Mouse (Mus musculus): ENCODE measurements around the gene Cldn6. TPM values are rescaled to one million over a fixed set of nuclear protein-coding genes. Genes with fewer than 3 reads are reported as not detected.

The Cldn6 gene
- polyA plus RNA-seq, 1 experiment from 2014 or later, result not detected

DNA sequence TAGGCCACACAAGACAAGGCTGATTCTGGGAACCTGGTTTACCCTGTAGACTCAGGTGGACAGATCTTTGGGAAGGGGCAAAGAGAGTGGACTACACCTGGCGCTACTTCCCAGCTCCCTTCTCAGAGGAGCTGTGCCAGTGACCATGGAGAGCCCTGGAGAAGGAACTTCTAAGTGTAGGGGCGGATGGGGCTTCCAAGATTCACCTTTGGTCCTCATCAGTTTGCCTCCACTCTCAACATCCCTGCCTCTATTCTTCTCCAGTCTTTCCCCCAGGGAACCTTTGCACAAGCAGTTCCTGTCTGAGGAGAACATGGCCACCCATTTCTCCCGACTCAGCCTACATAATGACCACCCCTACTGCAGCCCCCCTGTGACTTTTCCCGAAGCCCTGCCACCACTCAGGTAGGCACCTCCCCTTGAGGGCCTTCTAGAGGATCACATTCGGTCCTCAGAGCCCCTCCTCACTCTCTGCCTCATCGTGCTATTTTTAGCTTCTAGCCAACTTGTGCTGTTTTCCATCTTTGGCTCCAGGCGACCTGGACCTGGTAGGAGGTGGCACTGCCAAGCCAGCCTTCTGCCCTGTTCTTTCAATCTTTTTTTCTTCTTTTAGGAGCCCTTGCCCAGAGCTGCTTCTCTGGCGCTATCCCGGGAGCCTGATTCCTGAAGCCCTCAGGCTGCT is 4.6 kb upstream of the Cldn6 start:
- ChIA-PET CTCF (interaction anchor here (1.2 to 2.9 kb wide), 4 partner anchors 16 to 32 kb away, joined by 3 to 13 read pairs (median 3); no protein-coding TSS in a partner anchor), POLR2A (interaction anchor here (1.0 to 4.0 kb wide), 4 partner anchors 9 to 62 kb away, joined by 3 to 28 read pairs (median 4); no protein-coding TSS in a partner anchor)
- no peak for TF ChIP-seq CTCF (IDR thresholded peaks at IDR 0.05)
- DNase-seq (ENCODE audit: low read depth, low spot score), result no peak
- H3K27me3 ChIP-seq, result no peaks in the 10 kb centered on the region
- in situ Hi-C loops (cut with MboI; ENCODE audit: low pct_unique_long_range_greater_than_20kb), result no loop called here
- peak; percentile 0 for ATAC-seq

DNA sequence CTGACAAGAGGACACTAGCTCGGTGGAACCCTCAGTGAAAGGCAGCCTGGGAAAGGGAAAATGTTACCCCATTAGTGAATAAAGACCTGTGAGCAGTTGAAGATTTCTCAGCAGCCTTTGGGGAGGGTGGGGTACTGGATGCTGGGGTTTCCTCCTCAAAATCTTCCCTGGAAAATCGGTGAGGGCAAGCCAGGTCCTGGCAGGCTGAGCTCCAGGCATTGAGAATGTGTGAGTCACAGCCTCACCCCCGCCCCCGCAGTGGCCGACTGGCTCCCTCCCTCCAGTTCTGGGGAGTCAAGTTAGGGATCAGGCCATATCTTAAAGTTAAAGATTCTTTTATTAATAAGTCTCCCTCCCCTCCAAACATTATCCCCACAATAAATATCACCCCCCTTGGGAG is 3.9 kb upstream of the Cldn6 start:
- no peak for DNase-seq (ENCODE audit: low read depth, low spot score)
- peak; percentile 37 for ATAC-seq
- POLR2A ChIA-PET, result interaction anchor here (1.0 to 4.0 kb wide), 4 partner anchors 10 to 62 kb away, joined by 3 to 28 read pairs (median 4); no protein-coding TSS in a partner anchor
- H3K27me3 ChIP-seq, result no peaks in the 10 kb centered on the region
- CTCF ChIA-PET, result interaction anchor here (1.3 to 2.9 kb wide), 3 partner anchors 17 to 31 kb away, joined by 3 to 13 read pairs (median 3); no protein-coding TSS in a partner anchor
- in situ Hi-C loops (cut with MboI; ENCODE audit: low pct_unique_long_range_greater_than_20kb), result no loop called here
- TF ChIP-seq CTCF (IDR thresholded peaks at IDR 0.05), result no peak

DNA sequence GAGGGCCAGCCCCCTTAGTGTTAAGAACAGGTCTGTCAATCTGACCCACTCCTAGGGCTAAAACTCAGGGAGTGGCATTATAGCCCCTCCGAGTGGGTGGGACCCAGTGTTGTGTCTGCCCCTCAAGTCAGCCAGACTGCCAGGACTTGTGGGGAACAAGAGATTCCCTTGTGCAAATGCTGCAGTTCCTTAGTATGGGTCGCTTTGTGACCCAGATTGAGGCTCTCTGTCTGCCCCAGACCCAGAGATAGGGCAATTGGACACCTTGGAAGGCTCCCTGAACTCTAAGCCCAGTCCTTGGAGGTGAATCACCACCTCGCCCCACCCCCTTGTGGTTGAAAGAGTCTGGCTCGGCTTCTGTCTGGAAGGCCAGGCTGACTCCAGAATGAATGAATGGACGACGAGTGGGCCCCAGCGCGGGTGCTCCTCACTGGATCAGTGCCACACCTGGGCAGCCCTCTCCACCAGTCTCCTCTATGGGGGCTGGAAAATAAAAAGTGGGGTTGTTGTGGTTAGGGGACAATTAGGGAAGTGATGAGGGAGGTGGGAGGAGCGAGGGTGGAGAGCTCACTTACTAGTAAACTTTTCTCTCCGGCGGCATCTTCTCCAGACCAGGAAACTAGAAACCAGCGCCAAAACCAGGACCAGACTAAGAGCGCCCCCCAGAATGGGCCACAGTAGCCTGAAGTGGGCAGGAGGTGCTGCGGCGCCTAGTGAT is 3.3 kb upstream of the Cldn6 start:
- no peaks in the 10 kb centered on the region for H3K27me3 ChIP-seq
- CTCF ChIA-PET, result interaction anchor here (2.9 kb wide), 1 partner anchor 24 kb away, joined by 13 read pairs; no protein-coding TSS in a partner anchor
- POLR2A ChIA-PET, result interaction anchor here (0.6 to 4.0 kb wide), 4 partner anchors 8 to 1434 kb away, joined by 3 to 28 read pairs (median 3); no protein-coding TSS in a partner anchor
- peak; percentile 61 for ATAC-seq
- in situ Hi-C loops (cut with MboI; ENCODE audit: low pct_unique_long_range_greater_than_20kb), result no loop called here
- no peak for TF ChIP-seq CTCF (IDR thresholded peaks at IDR 0.05)
- peak; percentile 71 for DNase-seq (ENCODE audit: low read depth, low spot score)

DNA sequence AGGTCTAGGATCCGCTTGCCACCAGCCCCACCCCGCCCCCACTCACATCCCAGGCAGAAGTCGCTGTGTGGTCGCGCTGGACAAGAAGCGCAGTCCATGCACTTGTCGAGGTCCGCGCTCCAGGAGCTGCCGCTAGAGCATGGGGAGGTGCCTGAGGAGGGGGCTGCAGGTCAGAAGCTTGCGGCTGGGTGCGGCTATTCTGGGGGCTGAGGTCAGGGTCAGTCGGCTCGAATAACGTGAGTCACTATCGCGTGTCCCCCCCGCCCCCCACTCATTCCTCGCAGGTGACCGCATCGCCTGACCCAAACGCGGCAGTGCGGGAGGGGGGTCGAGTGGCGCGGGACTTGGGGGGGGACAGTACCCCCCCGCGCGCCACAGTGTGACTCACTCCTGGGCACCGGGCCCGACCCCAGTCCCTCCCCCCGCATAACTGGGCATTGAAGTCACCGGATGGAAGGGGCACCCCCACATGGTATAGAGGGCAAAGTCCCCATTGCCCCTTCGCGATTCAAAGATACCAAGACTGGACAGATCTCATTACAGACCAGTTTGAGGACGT is 2.5 kb upstream of the Cldn6 start:
- DNase-seq (ENCODE audit: low read depth, low spot score), result no peak
- in situ Hi-C loops (cut with MboI; ENCODE audit: low pct_unique_long_range_greater_than_20kb), result no loop called here
- ATAC-seq, result no peak
- no peak for TF ChIP-seq CTCF (IDR thresholded peaks at IDR 0.05)
- POLR2A ChIA-PET, result interaction anchor here (1.0 to 4.0 kb wide), 3 partner anchors 9 to 25 kb away, joined by 3 to 28 read pairs (median 3); no protein-coding TSS in a partner anchor
- no peaks in the 10 kb centered on the region for H3K27me3 ChIP-seq
- CTCF ChIA-PET, result interaction anchor here (2.9 kb wide), 1 partner anchor 23 kb away, joined by 13 read pairs; no protein-coding TSS in a partner anchor

DNA sequence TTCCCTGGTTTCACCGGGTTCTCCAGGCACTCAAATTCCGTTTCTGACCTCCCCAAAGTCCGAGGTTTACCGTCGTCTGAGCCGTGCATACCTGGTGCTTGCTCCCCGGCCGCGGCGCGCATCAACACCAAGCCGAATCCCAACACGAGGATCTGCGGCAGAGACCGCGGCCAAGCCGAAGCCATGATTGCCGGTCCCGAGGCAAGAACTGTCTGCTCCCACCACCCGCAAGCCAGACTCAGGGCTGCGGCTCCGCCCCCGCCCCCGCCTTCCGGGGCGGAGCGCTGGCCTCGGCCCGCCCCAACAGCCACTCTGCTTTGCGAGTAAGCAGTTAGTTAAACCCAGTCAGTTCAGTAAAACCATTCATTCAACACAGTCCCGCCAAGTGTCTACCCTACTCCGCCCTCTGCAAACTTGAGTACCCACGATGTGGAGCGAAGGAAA is 1.8 kb upstream of the Cldn6 start, which contains the start of gene Tnfrsf12a:
Gene Tnfrsf12a (minus strand): TSS at position 233 of the 444 bp plus-strand sequence.
- ATAC-seq, result peak; percentile 29
- ChIA-PET POLR2A (interaction anchor here (4.0 kb wide), 1 partner anchor 23 kb away, joined by 28 read pairs; no protein-coding TSS in a partner anchor), CTCF (interaction anchor here (1.5 kb wide), 1 partner anchor 23 kb away, joined by 3 read pairs; no protein-coding TSS in a partner anchor)
- no peak for DNase-seq (ENCODE audit: low read depth, low spot score)
- no peak for TF ChIP-seq CTCF (IDR thresholded peaks at IDR 0.05)
- in situ Hi-C loops (cut with MboI; ENCODE audit: low pct_unique_long_range_greater_than_20kb), result no loop called here
- no peaks in the 10 kb centered on the region for H3K27me3 ChIP-seq

DNA sequence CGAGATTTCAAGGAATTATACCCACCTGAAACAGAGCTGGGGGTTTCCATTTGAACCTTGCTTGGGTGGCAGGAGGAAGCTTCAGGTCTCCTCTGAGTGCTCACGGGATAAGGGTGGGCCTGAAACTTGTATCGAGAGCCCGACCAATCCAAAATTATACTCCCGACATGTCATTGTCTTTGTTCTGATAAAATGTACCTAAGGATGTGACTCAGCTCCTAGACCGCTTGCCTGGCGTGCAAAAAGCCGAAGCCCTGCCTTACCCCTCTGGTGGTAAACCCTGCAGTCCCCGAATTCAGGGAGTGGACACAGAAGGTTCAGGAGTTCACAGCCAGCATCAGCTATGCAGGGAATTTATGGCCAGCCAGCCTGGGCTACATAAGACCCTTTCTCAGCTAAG is 1.3 kb downstream of the Cldn6 start:
- in situ Hi-C loops (cut with MboI; ENCODE audit: low pct_unique_long_range_greater_than_20kb), result no loop called here
- ATAC-seq, result no peak
- H3K27me3 ChIP-seq, result no peaks in the 10 kb centered on the region
- no peak for TF ChIP-seq CTCF (IDR thresholded peaks at IDR 0.05)
- ChIA-PET POLR2A (interaction anchor here (0.9 kb wide), 1 partner anchor 18 kb away, joined by 3 read pairs; no protein-coding TSS in a partner anchor), CTCF (interaction anchor here (1.6 kb wide), 1 partner anchor 26 kb away, joined by 5 read pairs; no protein-coding TSS in a partner anchor)
- DNase-seq (ENCODE audit: low read depth, low spot score), result no peak

DNA sequence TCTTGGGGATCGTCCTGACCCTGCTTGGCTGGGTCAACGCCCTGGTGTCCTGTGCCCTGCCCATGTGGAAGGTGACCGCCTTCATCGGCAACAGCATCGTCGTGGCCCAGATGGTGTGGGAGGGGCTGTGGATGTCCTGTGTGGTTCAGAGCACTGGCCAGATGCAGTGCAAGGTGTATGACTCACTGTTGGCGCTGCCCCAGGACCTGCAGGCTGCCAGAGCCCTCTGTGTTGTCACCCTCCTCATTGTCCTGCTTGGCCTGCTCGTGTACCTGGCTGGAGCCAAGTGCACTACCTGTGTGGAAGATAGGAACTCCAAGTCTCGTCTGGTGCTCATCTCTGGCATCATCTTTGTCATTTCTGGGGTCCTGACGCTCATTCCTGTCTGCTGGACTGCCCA is 2.0 kb downstream of the Cldn6 start:
- DNase-seq (ENCODE audit: low read depth, low spot score), result no peak
- no peak for TF ChIP-seq CTCF (IDR thresholded peaks at IDR 0.05)
- in situ Hi-C loops (cut with MboI; ENCODE audit: low pct_unique_long_range_greater_than_20kb), result no loop called here
- ATAC-seq, result peak; percentile 32
- ChIA-PET POLR2A (no interaction called here), CTCF (interaction anchor here (0.6 to 1.6 kb wide), 2 partner anchors 22 to 25 kb away, joined by 3 to 5 read pairs; no protein-coding TSS in a partner anchor)
- H3K27me3 ChIP-seq, result no peaks in the 10 kb centered on the region

DNA sequence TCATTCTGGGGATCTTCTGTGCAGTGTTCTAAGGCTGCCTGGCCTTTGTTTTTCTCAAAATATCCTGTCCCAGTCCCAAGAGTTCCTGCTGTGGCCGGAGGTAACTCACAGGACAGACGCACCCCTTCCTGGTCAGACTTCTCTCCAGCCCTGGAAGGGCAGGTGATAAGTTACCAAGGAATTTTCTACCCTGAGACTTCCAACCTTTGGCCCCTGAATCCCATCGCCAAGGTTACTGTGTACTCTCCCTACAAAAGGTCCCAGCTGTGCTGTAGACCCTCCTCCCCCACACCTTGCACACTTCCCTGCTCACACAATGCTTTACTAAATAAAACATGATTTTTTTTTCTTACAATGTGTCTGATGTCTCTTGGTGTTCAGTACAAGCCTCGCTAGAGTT is 3.0 kb downstream of the Cldn6 start:
- ChIA-PET CTCF (interaction anchor here (1.8 to 2.1 kb wide), 2 partner anchors 11 to 17 kb away, joined by 7 read pairs; no protein-coding TSS in a partner anchor), POLR2A (no interaction called here)
- no peaks in the 10 kb centered on the region for H3K27me3 ChIP-seq
- DNase-seq (ENCODE audit: low read depth, low spot score), result no peak
- no peak for TF ChIP-seq CTCF (IDR thresholded peaks at IDR 0.05)
- ATAC-seq, result no peak
- in situ Hi-C loops (cut with MboI; ENCODE audit: low pct_unique_long_range_greater_than_20kb), result no loop called here

DNA sequence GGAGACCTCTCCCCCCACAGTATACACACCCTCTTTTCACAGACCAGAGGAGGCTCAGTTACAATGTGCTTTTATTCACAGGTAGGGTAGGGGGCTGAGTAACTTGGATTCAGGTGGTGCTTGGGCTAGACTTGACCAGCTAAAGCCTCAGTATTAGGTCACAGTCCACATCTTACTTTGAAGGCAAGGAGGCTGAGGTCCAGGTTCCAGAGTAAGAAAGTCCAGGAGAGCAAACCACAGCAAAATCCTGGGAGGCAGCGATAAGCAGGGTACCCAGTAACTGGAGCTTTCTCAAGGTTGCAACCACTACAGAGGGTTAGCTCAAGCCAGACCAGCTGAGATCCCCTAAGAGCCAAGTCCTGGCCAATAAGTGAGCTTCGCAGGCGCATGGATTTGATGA is 3.5 kb downstream of the Cldn6 start:
- ATAC-seq, result no peak
- CTCF ChIA-PET, result interaction anchor here (1.8 to 2.1 kb wide), 2 partner anchors 11 to 17 kb away, joined by 7 read pairs; no protein-coding TSS in a partner anchor
- no peak for DNase-seq (ENCODE audit: low read depth, low spot score)
- TF ChIP-seq CTCF (IDR thresholded peaks at IDR 0.05), result no peak
- no peaks in the 10 kb centered on the region for H3K27me3 ChIP-seq
- in situ Hi-C loops (cut with MboI; ENCODE audit: low pct_unique_long_range_greater_than_20kb), result no loop called here
- POLR2A ChIA-PET, result no interaction called here

DNA sequence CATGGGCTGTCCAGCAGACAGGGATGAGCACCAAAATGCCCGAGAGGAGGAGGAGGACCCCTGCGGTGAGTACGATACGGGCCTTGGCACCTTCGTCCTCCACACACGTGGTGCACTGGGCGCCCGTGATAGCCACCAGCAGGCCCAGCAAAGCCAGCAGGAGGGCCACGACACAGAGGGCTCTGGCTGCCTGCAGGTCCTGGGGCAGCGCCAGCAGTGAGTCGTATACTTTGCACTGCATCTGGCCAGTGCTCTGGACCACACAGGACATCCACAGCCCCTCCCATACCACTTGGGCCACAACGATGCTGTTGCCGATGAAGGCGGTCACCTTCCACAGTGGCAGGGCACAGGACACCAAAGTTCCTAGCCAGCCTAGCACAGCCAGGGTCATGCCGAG is 4.2 kb downstream of the Cldn6 start:
- in situ Hi-C loops (cut with MboI; ENCODE audit: low pct_unique_long_range_greater_than_20kb), result no loop called here
- ChIA-PET CTCF (interaction anchor here (1.8 to 3.0 kb wide), 3 partner anchors 10 to 16 kb away, joined by 7 to 16 read pairs (median 7); no protein-coding TSS in a partner anchor), POLR2A (no interaction called here)
- DNase-seq (ENCODE audit: low read depth, low spot score), result no peak
- no peaks in the 10 kb centered on the region for H3K27me3 ChIP-seq
- no peak for ATAC-seq
- no peak for TF ChIP-seq CTCF (IDR thresholded peaks at IDR 0.05)
